In the genomic region with DNA sequence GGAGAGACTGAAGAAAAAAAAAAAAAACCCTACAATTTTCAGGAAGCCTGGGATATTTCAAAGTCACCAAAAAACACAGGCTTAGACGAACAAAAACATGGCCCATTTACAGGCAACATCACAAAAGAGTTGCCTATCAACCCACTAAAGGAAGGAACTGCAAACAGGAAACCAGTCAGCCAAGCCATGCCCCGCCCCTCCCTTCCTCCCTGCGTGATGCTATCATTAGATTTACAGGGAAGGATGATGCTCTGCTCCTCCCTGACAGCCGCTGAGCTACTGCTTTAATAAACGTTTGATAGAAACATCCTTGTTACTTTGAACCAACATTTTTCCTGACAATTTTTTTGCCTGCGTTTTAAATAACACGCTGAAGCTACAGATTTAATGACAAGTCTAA, we compare ENCODE assay signal across 9 mouse cellular contexts. TPM values are rescaled to one million over a fixed set of nuclear protein-coding genes. Genes with fewer than 3 reads are reported as not detected.
A peak's percentile ranks its signal among the peaks of the same experiment; 100 is the strongest.
DNase-seq lines count a peak whose midpoint lies in the region; ATAC-seq lines count a peak whose summit lies in the region.
"Had no signal": no experiment of that assay in that cellular context is flagged by ENCODE, and none has a peak within 500 bp of the region (broad histone marks: within the 10 kb centered on the region; RNA-seq: fewer than 3 reads in every experiment).

No protein-coding gene starts in this region.

- 53% methylated on average over 7 of the region's 7 CpGs for WGBS in heart, embryonic 14.5 days
- WGBS in hindbrain, embryonic 14.5 days = 88% methylated on average over 7 of the region's 7 CpGs

- no peaks in the 10 kb centered on the region for H3K36me3 ChIP-seq in heart, embryonic 14.5 days (ENCODE audit: control insufficient read depth, insufficient read depth, low read length)
- no peaks in the 10 kb centered on the region; the same call in 1 of the 2 replicates for H3K36me3 ChIP-seq in hindbrain, embryonic 14.5 days (replicated peaks; ENCODE audit: control insufficient read depth, insufficient read depth)

- peak; percentile 32; the same call in 1 of the 2 replicates for ATAC-seq in heart, embryonic 14.5 days (ENCODE audit: insufficient number of reproducible peaks, insufficient read depth, low FRiP score, low read depth)
- no peak for ATAC-seq in hindbrain, embryonic 14.5 days (ENCODE audit: low FRiP score)
- no peak for ATAC-seq in megakaryocyte-erythroid progenitor cell, adult 5-6 weeks (replicated peaks; ENCODE audit: low FRiP score, low TSS enrichment, poor library complexity, severe bottlenecking)

- H3K4me1 ChIP-seq in heart, embryonic 14.5 days (ENCODE audit: control insufficient read depth in 2 of 2, insufficient read depth in 2 of 2, low read length in 2 of 2) = peaks cover 8 to 15% of the 10 kb centered on the region in 2 experiments
- H3K4me1 ChIP-seq in hindbrain, embryonic 14.5 days (replicated peaks; ENCODE audit: control insufficient read depth, insufficient read depth, low read length) = no peaks in the 10 kb centered on the region

- DNase-seq in thymus, postnatal 4 days = peak; percentile 22
- DNase-seq in thymus, adult 18-20 months = no peak
- peak; percentile 75 for DNase-seq in kidney, postnatal 14 days
- no peak for DNase-seq in urinary bladder, postnatal 25 days (ENCODE audit: low spot score)
- no peak for DNase-seq in hindbrain, embryonic 14.5 days (ENCODE audit: low spot score)
- no peak for DNase-seq in cerebellum, adult 9-10 months
- DNase-seq: cerebellum, adult 11 months had no signal

- H3K27ac ChIP-seq in heart, embryonic 14.5 days (replicated peaks in 1 of 2; ENCODE audit: control insufficient read depth in 1 of 2, insufficient read depth in 1 of 2, low read depth in 2 of 2, low read length in 2 of 2) = peak overlapping the region; percentile 74 to 85; a peak in 3 of 4 replicates
- H3K27ac ChIP-seq in hindbrain, embryonic 14.5 days = no peak overlapping the region

- no peaks in the 10 kb centered on the region for H3K9me3 ChIP-seq in heart, embryonic 14.5 days (ENCODE audit: control insufficient read depth, low read length)
- H3K9me3 ChIP-seq in hindbrain, embryonic 14.5 days (ENCODE audit: control insufficient read depth, low read length) = no peaks in the 10 kb centered on the region

- H3K9ac ChIP-seq in heart, embryonic 14.5 days (ENCODE audit: low read length) = no peak overlapping the region
- H3K9ac ChIP-seq in hindbrain, embryonic 14.5 days = no peak overlapping the region

- no peaks in the 10 kb centered on the region for H3K27me3 ChIP-seq in heart, embryonic 14.5 days (ENCODE audit: control insufficient read depth, insufficient read depth, low read length)
- no peaks in the 10 kb centered on the region for H3K27me3 ChIP-seq in hindbrain, embryonic 14.5 days (ENCODE audit: control insufficient read depth, insufficient read depth, low read length)

- H3K4me3 ChIP-seq in heart, embryonic 14.5 days (ENCODE audit: control insufficient read depth in 1 of 2, insufficient read depth in 1 of 2, low read depth in 1 of 2, low read length in 2 of 2) = no peak overlapping the region
- H3K4me3 ChIP-seq in hindbrain, embryonic 14.5 days (replicated peaks; ENCODE audit: low read length) = no peak overlapping the region

- 0 out of 2 replicates have a peak overlapping the region, but pooled peaks have one; percentile 6 for H3K4me2 ChIP-seq in heart, embryonic 14.5 days (ENCODE audit: low read length)
- H3K4me2 ChIP-seq in hindbrain, embryonic 14.5 days (replicated peaks) = no peak overlapping the region

RNA-seq across cellular contexts. Expression of gene Cdc14a, which starts 39.5 kb away (rescaled TPM):
- 4.8 and 4.9 TPM in 2 replicates for polyA plus RNA-seq in heart, embryonic 14.5 days (2014; fragmentation: Nextera tagmentation; extraction: Ambion mirVana)
- polyA plus RNA-seq in hindbrain, embryonic 14.5 days (2014; fragmentation: Nextera tagmentation; extraction: Ambion mirVana) = 4.1 TPM in 2 replicates
- 11.8 and 20.9 TPM in 2 replicates for total RNA-seq in megakaryocyte-erythroid progenitor cell, adult 5-6 weeks (2014; fragmentation: Nextera tagmentation)
- 18.7 and 30.9 TPM in 2 replicates for total RNA-seq in megakaryocyte-erythroid progenitor cell, adult 5-6 weeks (2017)

Comparison
In these comparisons a context has a peak if more than half of its experiments do, and no peak if none do; other contexts are left out.
1. DNase-seq: peak in thymus, postnatal 4 days (single experiment) and kidney, postnatal 14 days (single experiment); none in thymus, adult 18-20 months (0 of 2), urinary bladder, postnatal 25 days (single experiment), hindbrain, embryonic 14.5 days (single experiment) and cerebellum, adult 9-10 months (single experiment).